In the genomic region with DNA sequence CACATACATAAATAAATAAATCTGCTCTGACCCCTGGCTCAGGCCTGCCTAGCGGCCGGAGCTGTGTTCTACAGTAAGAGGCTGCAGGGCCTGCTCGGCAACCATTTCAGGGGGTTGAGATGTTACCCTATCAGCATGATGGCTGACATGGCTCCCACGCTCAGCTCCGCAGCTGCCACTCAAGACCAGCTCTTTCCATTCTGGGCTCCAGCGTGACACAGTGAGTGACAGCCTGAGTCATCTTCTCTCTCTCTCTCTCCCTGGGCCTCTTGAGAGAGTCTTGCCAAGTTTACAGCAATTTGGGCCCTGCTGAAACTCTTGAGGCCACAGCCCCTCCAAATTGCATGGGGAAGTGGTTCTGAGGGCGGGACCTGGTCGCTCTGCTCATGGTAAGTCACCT, we compare ENCODE assay signal across 10 mouse cellular contexts. TPM values are rescaled to one million over a fixed set of nuclear protein-coding genes. Genes with fewer than 3 reads are reported as not detected.
DNase-seq lines count a peak whose midpoint lies in the region; ATAC-seq and TF ChIP-seq lines count a peak whose summit lies in the region.
"Had no signal": no experiment of that assay in that cellular context is flagged by ENCODE, and none has a peak within 500 bp of the region (broad histone marks: within the 10 kb centered on the region; RNA-seq: fewer than 3 reads in every experiment).

No protein-coding gene starts in this region.

- no peak overlapping the region for H3K9ac ChIP-seq in kidney, embryonic 14.5 days (ENCODE audit: low read depth, low read length)
- no peak overlapping the region for H3K9ac ChIP-seq in stomach, embryonic 14.5 days (replicated peaks; ENCODE audit: low read depth, low read length)
- no peak overlapping the region for H3K9ac ChIP-seq in stomach, postnatal 0 days (ENCODE audit: low read length)
- H3K9ac ChIP-seq in heart, embryonic 12.5 days: no peak overlapping the region
- H3K9ac ChIP-seq: hindbrain, embryonic 14.5 days had no signal

- H3K27me3 ChIP-seq in kidney, embryonic 14.5 days (ENCODE audit: control insufficient read depth, insufficient read depth, low read length): no peaks in the 10 kb centered on the region
- no peaks in the 10 kb centered on the region for H3K27me3 ChIP-seq in stomach, embryonic 14.5 days (ENCODE audit: control insufficient read depth, insufficient read depth, low read length)
- H3K27me3 ChIP-seq in stomach, postnatal 0 days (ENCODE audit: control insufficient read depth, insufficient read depth, low read length): no peaks in the 10 kb centered on the region
- H3K27me3 ChIP-seq in heart, embryonic 12.5 days (replicated peaks): no peaks in the 10 kb centered on the region

- 0 out of 2 replicates have a peak, but pooled peaks cover 2% of the 10 kb centered on the region for H3K9me3 ChIP-seq in kidney, embryonic 14.5 days (ENCODE audit: control insufficient read depth, low read length)
- no peaks in the 10 kb centered on the region for H3K9me3 ChIP-seq in stomach, embryonic 14.5 days (ENCODE audit: control insufficient read depth, low read depth, low read length)
- no peaks in the 10 kb centered on the region for H3K9me3 ChIP-seq in stomach, postnatal 0 days (ENCODE audit: control insufficient read depth, low read length)
- H3K9me3 ChIP-seq in heart, embryonic 12.5 days (replicated peaks): no peaks in the 10 kb centered on the region

- H3K4me3 ChIP-seq in kidney, embryonic 14.5 days (ENCODE audit: low read length): no peak overlapping the region
- no peak overlapping the region for H3K4me3 ChIP-seq in stomach, embryonic 14.5 days (ENCODE audit: low read depth, low read length)
- no peak overlapping the region for H3K4me3 ChIP-seq in stomach, postnatal 0 days (ENCODE audit: low read depth, low read length)
- H3K4me3 ChIP-seq in heart, embryonic 12.5 days: no peak overlapping the region

- DNase-seq in kidney, postnatal 14 days: no peak
- no peak for DNase-seq in stomach, postnatal 0 days (ENCODE audit: low spot score)
- peak; percentile 53 to 67 for DNase-seq in layer of hippocampus, adult 8-10 months (ENCODE audit: low spot score in 2 of 2)
- DNase-seq in testis, postnatal 10 days (ENCODE audit: low spot score): no peak
- DNase-seq: cerebellum, adult 9-10 months; liver had no signal

- 94% methylated on average over 8 of the region's 8 CpGs for WGBS in kidney, embryonic 14.5 days
- 88% methylated on average over 8 of the region's 8 CpGs for WGBS in stomach, embryonic 14.5 days
- 84% methylated on average over 8 of the region's 8 CpGs for WGBS in stomach, postnatal 0 days
- WGBS in heart, embryonic 12.5 days: 76% methylated on average over 8 of the region's 8 CpGs

- peak overlapping the region; percentile 73; the same call in 1 of the 2 replicates for H3K27ac ChIP-seq in kidney, embryonic 14.5 days (ENCODE audit: low read depth, low read length)
- H3K27ac ChIP-seq in stomach, embryonic 14.5 days (ENCODE audit: low read length): peak overlapping the region; percentile 67
- no peak overlapping the region for H3K27ac ChIP-seq in stomach, postnatal 0 days (replicated peaks)
- H3K27ac ChIP-seq in heart, embryonic 12.5 days (ENCODE audit: poor library complexity, severe bottlenecking): no peak overlapping the region
- H3K27ac ChIP-seq: hindbrain, embryonic 14.5 days had no signal

- H3K4me2 ChIP-seq in kidney, embryonic 14.5 days (replicated peaks; ENCODE audit: low read depth, low read length): no peak overlapping the region
- H3K4me2 ChIP-seq in stomach, embryonic 14.5 days (replicated peaks; ENCODE audit: low read depth, low read length): no peak overlapping the region
- H3K4me2 ChIP-seq in stomach, postnatal 0 days (replicated peaks; ENCODE audit: low read depth): no peak overlapping the region
- no peak overlapping the region for H3K4me2 ChIP-seq in heart, embryonic 12.5 days
- H3K4me2 ChIP-seq: hindbrain, embryonic 14.5 days had no signal

- TF ChIP-seq CTCF in stomach, postnatal 0 days (IDR thresholded peaks at IDR 0.05; ENCODE audit: low read depth): no peak

- no peaks in the 10 kb centered on the region for H3K36me3 ChIP-seq in kidney, embryonic 14.5 days (ENCODE audit: control insufficient read depth, insufficient read depth, low read length)
- H3K36me3 ChIP-seq in stomach, embryonic 14.5 days (ENCODE audit: control insufficient read depth, insufficient read depth, low read length): no peaks in the 10 kb centered on the region
- no peaks in the 10 kb centered on the region for H3K36me3 ChIP-seq in stomach, postnatal 0 days (ENCODE audit: control insufficient read depth, insufficient read depth, low read length)
- H3K36me3 ChIP-seq in heart, embryonic 12.5 days: no peaks in the 10 kb centered on the region

- no peak for TF ChIP-seq EP300 in stomach, postnatal 0 days (optimal IDR thresholded peaks at IDR 0.05)

- peaks cover 37% of the 10 kb centered on the region for H3K4me1 ChIP-seq in kidney, embryonic 14.5 days (ENCODE audit: control insufficient read depth, insufficient read depth, low read length)
- H3K4me1 ChIP-seq in stomach, embryonic 14.5 days (ENCODE audit: control insufficient read depth, insufficient read depth, low read length): peaks cover 32% of the 10 kb centered on the region
- peaks cover 5% of the 10 kb centered on the region; the same call in 1 of the 2 replicates for H3K4me1 ChIP-seq in stomach, postnatal 0 days (replicated peaks; ENCODE audit: control insufficient read depth, insufficient read depth)
- H3K4me1 ChIP-seq in heart, embryonic 12.5 days (replicated peaks): peaks cover 51% of the 10 kb centered on the region

- no peak for ATAC-seq in kidney, embryonic 14.5 days (ENCODE audit: low FRiP score, low TSS enrichment)
- no peak for ATAC-seq in stomach, embryonic 14.5 days (ENCODE audit: insufficient number of reproducible peaks, insufficient read depth, low FRiP score, low read depth)
- ATAC-seq in stomach, postnatal 0 days (ENCODE audit: low FRiP score, low TSS enrichment): no peak
- no peak for ATAC-seq in heart, embryonic 12.5 days (ENCODE audit: insufficient number of reproducible peaks, low FRiP score)

RNA-seq across cellular contexts. Expression of gene Faap20, which starts 32.0 kb away (rescaled TPM):
- polyA plus RNA-seq in kidney, embryonic 14.5 days (2014; fragmentation: Nextera tagmentation; extraction: Ambion mirVana): 63.4 and 73.8 TPM in 2 replicates
- 63.2 and 65.0 TPM in 2 replicates for polyA plus RNA-seq in stomach, embryonic 14.5 days (2014; fragmentation: Nextera tagmentation; extraction: Ambion mirVana)
- 43.5 and 46.3 TPM in 2 replicates for polyA plus RNA-seq in stomach, postnatal 0 days (2015; fragmentation: Nextera tagmentation; extraction: Ambion mirVana)
- total RNA-seq in layer of hippocampus, adult 8-10 months (2022): 10 to 100 TPM; 24.1 to 35.0 (median 31.4) TPM
- polyA plus RNA-seq in heart, embryonic 12.5 days (2016; fragmentation: Nextera tagmentation; extraction: Ambion mirVana): 61.0 and 65.1 TPM in 2 replicates

RNA-seq across cellular contexts. Expression of gene Ski, which starts 59.3 kb away (rescaled TPM):
- 24.0 and 24.5 TPM in 2 replicates for polyA plus RNA-seq in kidney, embryonic 14.5 days (2014; fragmentation: Nextera tagmentation; extraction: Ambion mirVana)
- 29.6 and 32.0 TPM in 2 replicates for polyA plus RNA-seq in stomach, embryonic 14.5 days (2014; fragmentation: Nextera tagmentation; extraction: Ambion mirVana)
- polyA plus RNA-seq in stomach, postnatal 0 days (2015; fragmentation: Nextera tagmentation; extraction: Ambion mirVana): 9.7 and 10.8 TPM in 2 replicates
- 100 to 1,000 TPM; 122 to 130 (median 125) TPM for total RNA-seq in layer of hippocampus, adult 8-10 months (2022)
- 11.9 and 14.0 TPM in 2 replicates for polyA plus RNA-seq in heart, embryonic 12.5 days (2016; fragmentation: Nextera tagmentation; extraction: Ambion mirVana)

Comparison
In these comparisons a context has a peak if more than half of its experiments do, and no peak if none do; other contexts are left out.
1. H3K27ac ChIP-seq: peak in kidney, embryonic 14.5 days (single experiment) and stomach, embryonic 14.5 days (single experiment); none in stomach, postnatal 0 days (single experiment) and heart, embryonic 12.5 days (single experiment).
2. DNase-seq: peak in layer of hippocampus, adult 8-10 months (2 of 2); none in kidney, postnatal 14 days (single experiment), stomach, postnatal 0 days (single experiment) and testis, postnatal 10 days (single experiment).